14 mouse cellular contexts compared by ENCODE assay signal in genomic region chrX:107148681-107149080, GRCm38 (mm10). TPM values are rescaled to one million over a fixed set of nuclear protein-coding genes. Genes with fewer than 3 reads are reported as not detected.
DNase-seq lines count a peak whose midpoint lies in the region; ATAC-seq and TF ChIP-seq lines count a peak whose summit lies in the region.
"Had no signal": no experiment of that assay in that cellular context is flagged by ENCODE, and none has a peak within 500 bp of the region (broad histone marks: within the 10 kb centered on the region; RNA-seq: fewer than 3 reads in every experiment).

Gene P2ry10b, plus strand, starts transcription at chrX:107148927.

- no peaks in the 10 kb centered on the region for H3K27me3 ChIP-seq in heart, embryonic 16.5 days (ENCODE audit: control insufficient read depth, insufficient read depth, low read length)
- no peaks in the 10 kb centered on the region for H3K27me3 ChIP-seq in C2C12 (ENCODE audit: control insufficient read depth, insufficient read depth, insufficient read length)
- no peaks in the 10 kb centered on the region for H3K27me3 ChIP-seq in embryonic facial prominence, embryonic 14.5 days (replicated peaks; ENCODE audit: control insufficient read depth, insufficient read depth, low read length)

- H3K4me3 ChIP-seq in heart, embryonic 16.5 days (ENCODE audit: low read length), result no peak within 1 kb of the TSS
- peak within 1 kb of the TSS; percentile 25 for H3K4me3 ChIP-seq in C2C12 (ENCODE audit: insufficient read depth, poor library complexity, severe bottlenecking)
- 0 out of 2 replicates have a peak within 1 kb of the TSS, but pooled peaks have one; percentile 10 for H3K4me3 ChIP-seq in embryonic facial prominence, embryonic 14.5 days (ENCODE audit: low read depth, low read length)
- H3K4me3 ChIP-seq: left cerebral cortex, adult 2 months had no signal

- H3K4me2 ChIP-seq in heart, embryonic 16.5 days (ENCODE audit: low read depth, low read length), result peak within 1 kb of the TSS; percentile 22; the same call in 1 of the 2 replicates
- peak within 1 kb of the TSS; percentile 18; the same call in 1 of the 2 replicates for H3K4me2 ChIP-seq in embryonic facial prominence, embryonic 14.5 days (ENCODE audit: low read depth, low read length)
- H3K4me2 ChIP-seq: hindbrain, embryonic 14.5 days had no signal

- H3K9me3 ChIP-seq in heart, embryonic 16.5 days (replicated peaks; ENCODE audit: control insufficient read depth, low read length), result no peaks in the 10 kb centered on the region
- H3K9me3 ChIP-seq in embryonic facial prominence, embryonic 14.5 days (ENCODE audit: control insufficient read depth, low read length), result no peaks in the 10 kb centered on the region

- peaks cover 2% of the 10 kb centered on the region for H3K79me3 ChIP-seq in C2C12 (ENCODE audit: low read depth)

- TF ChIP-seq CTCF in C2C12 (IDR thresholded peaks at IDR 0.05; ENCODE audit: control insufficient read depth, insufficient read depth, insufficient read length), result no peak

- no peaks in the 10 kb centered on the region for H3K4me1 ChIP-seq in heart, embryonic 16.5 days (ENCODE audit: control insufficient read depth, insufficient read depth, low read length)
- H3K4me1 ChIP-seq in embryonic facial prominence, embryonic 14.5 days (ENCODE audit: control insufficient read depth, insufficient read depth, low read length), result no peaks in the 10 kb centered on the region

- WGBS in heart, embryonic 16.5 days, result 68% methylated on average over 3 of the region's 3 CpGs
- WGBS in embryonic facial prominence, embryonic 14.5 days, result 81% methylated on average over 3 of the region's 3 CpGs

- H3K9ac ChIP-seq in heart, embryonic 16.5 days (ENCODE audit: low read length), result no peak within 1 kb of the TSS
- H3K9ac ChIP-seq in embryonic facial prominence, embryonic 14.5 days (ENCODE audit: low read depth, low read length), result peak within 1 kb of the TSS; percentile 22; the same call in 1 of the 2 replicates
- H3K9ac ChIP-seq: hindbrain, embryonic 14.5 days had no signal

- H3K27ac ChIP-seq in heart, embryonic 16.5 days (ENCODE audit: low read length), result peak within 1 kb of the TSS; percentile 11
- H3K27ac ChIP-seq in embryonic facial prominence, embryonic 14.5 days (replicated peaks; ENCODE audit: low read depth, low read length), result peak within 1 kb of the TSS; percentile 82
- H3K27ac ChIP-seq: hindbrain, embryonic 14.5 days; left cerebral cortex, adult 2 months had no signal

- H3K36me3 ChIP-seq in heart, embryonic 16.5 days (ENCODE audit: control insufficient read depth, insufficient read depth), result no peaks in the 10 kb centered on the region
- no peaks in the 10 kb centered on the region for H3K36me3 ChIP-seq in C2C12 (ENCODE audit: control insufficient read depth, insufficient read depth)
- no peaks in the 10 kb centered on the region for H3K36me3 ChIP-seq in embryonic facial prominence, embryonic 14.5 days (ENCODE audit: control insufficient read depth, insufficient read depth, low read length)

- DNase-seq in heart, adult 11 months, result no peak
- no peak for DNase-seq in embryonic facial prominence, embryonic 14.5 days (ENCODE audit: low spot score)
- DNase-seq in urinary bladder, postnatal 25 days (ENCODE audit: low spot score), result no peak
- DNase-seq in adrenal gland, postnatal 14 days, result no peak
- DNase-seq: cerebellum, postnatal 10 days; kidney, postnatal 14 days; spleen, adult 18-20 months; thymus, postnatal 4 days had no signal

- no peak for ATAC-seq in heart, embryonic 16.5 days (replicated peaks; ENCODE audit: extremely low read depth, insufficient read depth, low FRiP score)
- no peak for ATAC-seq in embryonic facial prominence, embryonic 14.5 days (ENCODE audit: low read depth)
- peak; percentile 39 for ATAC-seq in megakaryocyte, adult 5-6 weeks (ENCODE audit: poor library complexity, severe bottlenecking)
- no peak for ATAC-seq in CD4-positive, CD25-positive, alpha-beta regulatory T cell, adult 4 months

- peaks cover 7% of the 10 kb centered on the region for H3K79me2 ChIP-seq in C2C12 (ENCODE audit: control insufficient read depth, insufficient read depth)

- H3ac ChIP-seq in C2C12 (ENCODE audit: control insufficient read depth, insufficient read length, low read depth), result peak within 1 kb of the TSS; percentile 15

TF ChIP-seq in C2C12, 6 proteins besides CTCF, POLR2A, EP300 and RAD21:
- TF ChIP-seq USF1 (IDR thresholded peaks at IDR 0.05; ENCODE audit: low read depth) (peak; percentile 43), MAX (IDR thresholded peaks at IDR 0.05) (no peak), FOSL1 (IDR thresholded peaks at IDR 0.05; ENCODE audit: insufficient read depth, low read length, poor library complexity, severe bottlenecking) (no peak), MYOG (IDR thresholded peaks at IDR 0.05; ENCODE audit: control insufficient read depth, extremely low read depth, insufficient read length) (no peak), MYOD1 (IDR thresholded peaks at IDR 0.05; ENCODE audit: control insufficient read depth, insufficient read length, low read depth) (no peak), CEBPB (IDR thresholded peaks at IDR 0.05; ENCODE audit: low read depth) (no peak)

RNA-seq across cellular contexts. Expression of gene P2ry10b, which starts in this region (rescaled TPM):
- 1.3 TPM in 2 replicates for polyA plus RNA-seq in heart, embryonic 16.5 days (2015; fragmentation: Nextera tagmentation; extraction: Ambion mirVana)
- 3.1 TPM for polyA plus RNA-seq in C2C12 (2012; fragmentation: generic; extraction: Trizol)
- 4.7 and 5.0 TPM in 2 replicates for polyA plus RNA-seq in embryonic facial prominence, embryonic 14.5 days (2014; fragmentation: Nextera tagmentation; extraction: Ambion mirVana)
- 17.7 and 18.4 TPM in 2 replicates for total RNA-seq in megakaryocyte, adult 5-6 weeks (2015)
- total RNA-seq in megakaryocyte, adult 5-6 weeks (2017), result 13.5 and 15.5 TPM in 2 replicates
- 1 to 10 TPM; 6.1 to 7.2 TPM for polyA plus RNA-seq in CD4-positive, CD25-positive, alpha-beta regulatory T cell, adult 4 months (2017; shearing (Covaris generic))
- total RNA-seq in adrenal gland, postnatal 14 days (2021), result 1.4 and 2.5 TPM in 2 replicates
